Mouse (Mus musculus): ENCODE results near the gene Mt1. TPM values are rescaled to one million over a fixed set of nuclear protein-coding genes. Genes with fewer than 3 reads are reported as not detected.

The Mt1 gene
- polyA plus RNA-seq, 1 experiment from 2014 or later, result 81.4 TPM

- Histone ChIP-seq H3K9me3 (ENCODE audit: control insufficient read depth, low read length) (no peaks in the 10 kb centered on the region), H3K4me2 (ENCODE audit: low read depth, severe bottlenecking) (no peak overlapping the region), H3K27ac (replicated peaks; ENCODE audit: low read depth, low read length) (no peak overlapping the region), H3K4me3 (ENCODE audit: low read depth, low read length) (no peak overlapping the region), H3K9ac (ENCODE audit: low read length) (no peak overlapping the region), H3K4me1 (ENCODE audit: control insufficient read depth, insufficient read depth, low read length) (no peaks in the 10 kb centered on the region), H3K36me3 (ENCODE audit: control insufficient read depth, insufficient read depth, low read length) (no peaks in the 10 kb centered on the region), H3K27me3 (ENCODE audit: control insufficient read depth, insufficient read depth, low read length) (no peaks in the 10 kb centered on the region)
- DNase-seq (ENCODE audit: low spot score) (no peak), ATAC-seq (ENCODE audit: insufficient number of reproducible peaks, low FRiP score, low TSS enrichment, low read depth) (no peak)
- 78% methylated on average over 8 of the region's 8 CpGs for WGBS
Measured at GRCm38 (mm10) chr8:94206256-94206655, 27.4 kb downstream of the Mt1 start.

DNA sequence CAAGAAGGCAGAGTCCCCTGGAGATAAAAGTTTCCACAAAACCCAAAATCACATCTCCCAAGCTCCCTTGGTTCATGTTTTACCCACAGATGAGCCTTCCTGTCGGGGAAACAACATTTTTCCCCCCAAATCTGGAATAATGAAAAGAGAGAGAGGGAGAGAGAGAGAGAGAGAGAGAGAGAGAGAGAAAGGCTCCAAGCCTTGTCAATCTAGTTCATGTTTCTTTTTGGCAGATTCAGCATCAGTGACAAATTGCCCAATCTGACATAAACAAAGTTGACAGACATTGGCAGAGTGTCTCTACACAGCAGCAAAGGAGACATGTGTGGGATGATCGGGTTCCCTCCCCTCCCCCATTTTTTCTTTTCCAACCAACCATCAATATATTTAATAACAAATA lies 28.6 kb downstream of the Mt1 start:
- ATAC-seq (ENCODE audit: insufficient number of reproducible peaks, low FRiP score, low TSS enrichment, low read depth), result no peak
- WGBS, result 69% methylated on average over 2 of the region's 2 CpGs

GRCm38 (mm10) chr8:94209639-94210038 lies 30.8 kb downstream of the Mt1 start:
- no peak overlapping the region for H3K4me2 ChIP-seq (ENCODE audit: low read depth, severe bottlenecking)
- DNase-seq (ENCODE audit: low spot score) (no peak), ATAC-seq (ENCODE audit: insufficient number of reproducible peaks, low FRiP score, low TSS enrichment, low read depth) (no peak)
- no peaks in the 10 kb centered on the region for H3K9me3 ChIP-seq (ENCODE audit: control insufficient read depth, low read length)
- H3K9ac ChIP-seq (ENCODE audit: low read length), result no peak overlapping the region
- 0 out of 2 replicates have a peak, but pooled peaks cover 3% of the 10 kb centered on the region for H3K4me1 ChIP-seq (ENCODE audit: control insufficient read depth, insufficient read depth, low read length)
- 91% methylated on average over 6 of the region's 6 CpGs for WGBS
- no peaks in the 10 kb centered on the region for H3K36me3 ChIP-seq (ENCODE audit: control insufficient read depth, insufficient read depth, low read length)
- H3K27ac ChIP-seq (replicated peaks; ENCODE audit: low read depth, low read length), result no peak overlapping the region
- H3K27me3 ChIP-seq (ENCODE audit: control insufficient read depth, insufficient read depth, low read length), result no peaks in the 10 kb centered on the region
- no peak overlapping the region for H3K4me3 ChIP-seq (ENCODE audit: low read depth, low read length)

More for the DNA sequence above, 28.6 kb downstream of the Mt1 start:
- no peaks in the 10 kb centered on the region for H3K9me3 ChIP-seq (ENCODE audit: control insufficient read depth, low read length)
- no peak overlapping the region for H3K4me2 ChIP-seq (ENCODE audit: low read depth, severe bottlenecking)
- H3K36me3 ChIP-seq (ENCODE audit: control insufficient read depth, insufficient read depth, low read length), result no peaks in the 10 kb centered on the region
- DNase-seq (ENCODE audit: low spot score), result no peak
- no peaks in the 10 kb centered on the region for H3K27me3 ChIP-seq (ENCODE audit: control insufficient read depth, insufficient read depth, low read length)
- no peaks in the 10 kb centered on the region for H3K4me1 ChIP-seq (ENCODE audit: control insufficient read depth, insufficient read depth, low read length)
- H3K27ac ChIP-seq (replicated peaks; ENCODE audit: low read depth, low read length), result no peak overlapping the region
- H3K9ac ChIP-seq (ENCODE audit: low read length), result no peak overlapping the region
- H3K4me3 ChIP-seq (ENCODE audit: low read depth, low read length), result no peak overlapping the region

- no peak for DNase-seq (ENCODE audit: low spot score)
- 77% methylated on average over 3 of the region's 3 CpGs for WGBS
- Histone ChIP-seq H3K4me1 (ENCODE audit: control insufficient read depth, insufficient read depth, low read length) (peaks cover 5% of the 10 kb centered on the region; the same call in 1 of the 2 replicates), H3K27ac (replicated peaks; ENCODE audit: low read depth, low read length) (no peak overlapping the region), H3K36me3 (ENCODE audit: control insufficient read depth, insufficient read depth, low read length) (no peaks in the 10 kb centered on the region), H3K27me3 (ENCODE audit: control insufficient read depth, insufficient read depth, low read length) (no peaks in the 10 kb centered on the region), H3K9ac (ENCODE audit: low read length) (no peak overlapping the region), H3K9me3 (ENCODE audit: control insufficient read depth, low read length) (no peaks in the 10 kb centered on the region), H3K4me2 (ENCODE audit: low read depth, severe bottlenecking) (no peak overlapping the region), H3K4me3 (ENCODE audit: low read depth, low read length) (no peak overlapping the region)
- ATAC-seq (ENCODE audit: insufficient number of reproducible peaks, low FRiP score, low TSS enrichment, low read depth), result no peak
Measured at GRCm38 (mm10) chr8:94210225-94210624, 31.3 kb downstream of the Mt1 start.

- 70% methylated on average over 6 of the region's 6 CpGs for WGBS
- Histone ChIP-seq H3K9me3 (ENCODE audit: control insufficient read depth, low read length) (no peaks in the 10 kb centered on the region), H3K4me1 (ENCODE audit: control insufficient read depth, insufficient read depth, low read length) (peaks cover 5% of the 10 kb centered on the region; the same call in 1 of the 2 replicates), H3K27ac (replicated peaks; ENCODE audit: low read depth, low read length) (no peak overlapping the region), H3K27me3 (ENCODE audit: control insufficient read depth, insufficient read depth, low read length) (no peaks in the 10 kb centered on the region), H3K9ac (ENCODE audit: low read length) (no peak overlapping the region), H3K36me3 (ENCODE audit: control insufficient read depth, insufficient read depth, low read length) (no peaks in the 10 kb centered on the region), H3K4me2 (ENCODE audit: low read depth, severe bottlenecking) (peak overlapping the region; percentile 44), H3K4me3 (ENCODE audit: low read depth, low read length) (peak overlapping the region; percentile 81; the same call in 1 of the 2 replicates)
- DNase-seq (ENCODE audit: low spot score), result no peak
- no peak for ATAC-seq (ENCODE audit: insufficient number of reproducible peaks, low FRiP score, low TSS enrichment, low read depth)
Measured at GRCm38 (mm10) chr8:94213819-94214218, 34.9 kb downstream of the Mt1 start.

- ATAC-seq (ENCODE audit: insufficient number of reproducible peaks, low FRiP score, low TSS enrichment, low read depth) (peak; percentile 97), DNase-seq (ENCODE audit: low spot score) (peak; percentile 99)
- 0 out of 2 replicates have a peak within 1 kb of the TSS, but pooled peaks have one; percentile 16 for H3K27ac ChIP-seq (replicated peaks; ENCODE audit: low read depth, low read length)
Measured at GRCm38 (mm10) chr8:94214252-94215173, 35.6 kb downstream of the Mt1 start, which contains the start of gene Nup93. Gene Nup93, plus strand, starts transcription at chr8:94214564.

GRCm38 (mm10) chr8:94227381-94227939 lies 48.6 kb downstream of the Mt1 start:
- no peak overlapping the region for H3K4me2 ChIP-seq (ENCODE audit: low read depth, severe bottlenecking)
- H3K9ac ChIP-seq (ENCODE audit: low read length), result no peak overlapping the region
- H3K4me3 ChIP-seq (ENCODE audit: low read depth, low read length), result no peak overlapping the region
- WGBS, result 88% methylated on average over 7 of the region's 7 CpGs
- H3K4me1 ChIP-seq (ENCODE audit: control insufficient read depth, insufficient read depth, low read length), result no peaks in the 10 kb centered on the region
- H3K36me3 ChIP-seq (ENCODE audit: control insufficient read depth, insufficient read depth, low read length), result no peaks in the 10 kb centered on the region; the same call in 1 of the 2 replicates
- no peaks in the 10 kb centered on the region for H3K9me3 ChIP-seq (ENCODE audit: control insufficient read depth, low read length)
- H3K27me3 ChIP-seq (ENCODE audit: control insufficient read depth, insufficient read depth, low read length), result no peaks in the 10 kb centered on the region
- H3K27ac ChIP-seq (replicated peaks; ENCODE audit: low read depth, low read length), result no peak overlapping the region
- no peak for DNase-seq (ENCODE audit: low spot score)
- no peak for ATAC-seq (ENCODE audit: insufficient number of reproducible peaks, low FRiP score, low TSS enrichment, low read depth)

More at GRCm38 (mm10) chr8:94214252-94215173, 35.6 kb downstream of the Mt1 start, which contains the start of gene Nup93:
- no peaks in the 10 kb centered on the region for H3K9me3 ChIP-seq (ENCODE audit: control insufficient read depth, low read length)
- H3K4me2 ChIP-seq (ENCODE audit: low read depth, severe bottlenecking), result peak within 1 kb of the TSS; percentile 88
- under 1% methylated on average over 68 of the region's 68 CpGs for WGBS
- H3K4me3 ChIP-seq (ENCODE audit: low read depth, low read length), result peak within 1 kb of the TSS; percentile 81
- H3K4me1 ChIP-seq (ENCODE audit: control insufficient read depth, insufficient read depth, low read length), result peaks cover 5% of the 10 kb centered on the region; the same call in 1 of the 2 replicates
- no peaks in the 10 kb centered on the region for H3K27me3 ChIP-seq (ENCODE audit: control insufficient read depth, insufficient read depth, low read length)
- no peaks in the 10 kb centered on the region for H3K36me3 ChIP-seq (ENCODE audit: control insufficient read depth, insufficient read depth, low read length)
- H3K9ac ChIP-seq (ENCODE audit: low read length), result peak within 1 kb of the TSS; percentile 76
